Mouse (Mus musculus) brain, embryonic 14.5 days (tissue): ENCODE results near the gene Ctdspl.
A peak's percentile ranks its signal among the peaks of the same experiment; 100 is the strongest.

Experiments
- CTCF ChIP-seq: fragments of 200-500 bp; IDR thresholded peaks from 2 replicates; pipeline ENCODE4 v1.5.1; 2012; ENCODE audit warnings: inconsistent platforms, mild to moderate bottlenecking, moderate library complexity, borderline replicate concordance; ENCODE audit not compliant: insufficient read depth, insufficient read length; ENCODE audit errors: extremely low read depth
- POLR2A ChIP-seq: fragments of 200-500 bp; IDR thresholded peaks from 2 replicates; pipeline ENCODE4 v1.6.1; 2012; ENCODE audit warnings: mild to moderate bottlenecking, inconsistent platforms, borderline replicate concordance; ENCODE audit not compliant: poor library complexity, insufficient read depth, insufficient read length, severe bottlenecking; ENCODE audit errors: extremely low read depth

DNA sequence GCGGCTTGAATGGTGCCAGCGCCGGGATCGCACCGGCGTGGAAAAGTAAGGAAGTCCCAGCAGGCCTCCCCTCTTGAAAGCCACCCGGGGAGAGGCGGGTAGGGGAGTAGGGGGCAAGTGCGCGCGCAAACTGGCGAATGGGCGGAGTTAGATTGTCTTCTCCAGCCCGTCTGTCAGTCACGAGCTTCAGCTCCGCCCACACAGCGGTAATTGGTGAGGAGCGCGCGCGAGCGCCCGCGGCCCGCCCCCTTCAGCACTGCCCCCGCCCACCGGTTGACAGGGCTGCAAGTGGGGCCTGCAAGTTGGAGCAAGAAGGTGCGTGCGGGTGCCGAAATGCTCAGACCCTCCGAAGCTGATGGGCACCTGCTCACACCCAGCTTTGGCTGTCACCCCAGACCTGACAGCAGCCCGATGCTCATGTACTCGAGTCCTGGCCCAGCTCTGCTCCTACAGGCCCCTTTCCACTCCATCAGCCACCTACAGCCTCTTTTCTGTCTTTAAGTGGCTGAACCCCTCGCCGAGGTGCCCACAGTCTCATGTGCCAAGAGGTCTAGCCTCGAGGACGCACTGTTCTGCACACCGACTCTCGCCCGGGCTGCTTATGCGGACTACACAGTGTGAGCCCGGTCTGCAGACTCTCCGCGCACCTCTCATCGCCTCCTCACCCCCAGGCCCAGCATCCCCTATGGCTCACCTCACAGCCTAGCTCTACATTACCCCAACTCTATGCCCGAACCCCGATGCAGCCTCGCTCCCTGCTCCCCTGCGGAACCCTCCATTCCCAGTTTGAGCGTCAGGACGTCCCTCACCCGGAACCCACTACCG, 755 bp upstream of the Ctdspl start:
- TF ChIP-seq CTCF (no peak), POLR2A (peak; percentile 17; the same call in 1 of the 2 replicates)
